Mouse (Mus musculus): ENCODE data around the gene Syde1. TPM values are rescaled to one million over a fixed set of nuclear protein-coding genes. Genes with fewer than 3 reads are reported as not detected.

The Syde1 gene
- polyA plus RNA-seq, 1 experiment = 32.1 TPM

- Histone ChIP-seq H3K27me3 (ENCODE audit: control insufficient read depth, insufficient read depth, insufficient read length) (no peaks in the 10 kb centered on the region), H3K4me2 (ENCODE audit: low read depth) (no peak within 1 kb of the TSS), H3K36me3 (ENCODE audit: control insufficient read depth, insufficient read depth) (no peaks in the 10 kb centered on the region), H3K4me3 (no peak within 1 kb of the TSS), H3K79me2 (ENCODE audit: control insufficient read depth, insufficient read depth) (no peaks in the 10 kb centered on the region), H3ac (ENCODE audit: control insufficient read depth, insufficient read length) (no peak within 1 kb of the TSS)
- TF ChIP-seq USF1 (IDR thresholded peaks at IDR 0.05; ENCODE audit: low read depth) = no peak
- no peak for TF ChIP-seq E2F4 (IDR thresholded peaks at IDR 0.05; ENCODE audit: insufficient read depth)
- TF ChIP-seq POLR2A (IDR thresholded peaks at IDR 0.05; ENCODE audit: insufficient read length, low read depth) = no peak
- no peak for TF ChIP-seq TCF3 (IDR thresholded peaks at IDR 0.05; ENCODE audit: insufficient read length, low read depth)
- no peak for TF ChIP-seq SRF (IDR thresholded peaks at IDR 0.05; ENCODE audit: control insufficient read depth, insufficient read length, low read depth)
- no peak for TF ChIP-seq MYOG (IDR thresholded peaks at IDR 0.05; ENCODE audit: control insufficient read depth in 1 of 3, insufficient read depth in 1 of 3, insufficient read length in 2 of 3, low read depth in 2 of 3)
- TF ChIP-seq MAX (IDR thresholded peaks at IDR 0.05; ENCODE audit: low read depth) = no peak
- no peak for TF ChIP-seq TCF12 (IDR thresholded peaks at IDR 0.05; ENCODE audit: insufficient read depth, poor library complexity, severe bottlenecking)
- no peak for TF ChIP-seq REST (IDR thresholded peaks at IDR 0.05; ENCODE audit: insufficient read depth, insufficient read length)
- no peak for TF ChIP-seq POLR2AphosphoS2 (IDR thresholded peaks at IDR 0.05; ENCODE audit: insufficient read length, low read depth)
- TF ChIP-seq MYOD1 (IDR thresholded peaks at IDR 0.05; ENCODE audit: control insufficient read depth in 1 of 3, insufficient read length in 2 of 3, low read depth in 2 of 3) = no peak
- no peak for TF ChIP-seq CEBPB (IDR thresholded peaks at IDR 0.05; ENCODE audit: insufficient read depth, poor library complexity, severe bottlenecking)
Observed at GRCm38 (mm10) chr10:78617974-78618373, 26.2 kb upstream of the Syde1 start, which contains the start of gene Olfr1357. TSS of gene Olfr1357 (minus strand) at chr10:78618074.

GRCm38 (mm10) chr10:78607602-78608001 is 15.8 kb upstream of the Syde1 start:
- no peak overlapping the region for H3K4me2 ChIP-seq (ENCODE audit: low read depth)
- H3K79me2 ChIP-seq (ENCODE audit: control insufficient read depth, insufficient read depth) = no peaks in the 10 kb centered on the region
- peaks cover 12% of the 10 kb centered on the region for H3K27me3 ChIP-seq (ENCODE audit: control insufficient read depth, insufficient read depth, insufficient read length)
- H3K4me3 ChIP-seq = no peak overlapping the region
- no peaks in the 10 kb centered on the region for H3K36me3 ChIP-seq (ENCODE audit: control insufficient read depth, insufficient read depth)
- no peak overlapping the region for H3ac ChIP-seq (ENCODE audit: control insufficient read depth, insufficient read length)
- no peak for TF ChIP-seq MYOG (IDR thresholded peaks at IDR 0.05; ENCODE audit: control insufficient read depth in 1 of 3, insufficient read depth in 1 of 3, insufficient read length in 2 of 3, low read depth in 2 of 3)
- TF ChIP-seq SRF (IDR thresholded peaks at IDR 0.05; ENCODE audit: control insufficient read depth, insufficient read length, low read depth) = no peak
- no peak for TF ChIP-seq TCF12 (IDR thresholded peaks at IDR 0.05; ENCODE audit: insufficient read depth, poor library complexity, severe bottlenecking)
- TF ChIP-seq MYOD1 (IDR thresholded peaks at IDR 0.05; ENCODE audit: control insufficient read depth in 1 of 3, insufficient read length in 2 of 3, low read depth in 2 of 3) = no peak
- no peak for TF ChIP-seq POLR2AphosphoS2 (IDR thresholded peaks at IDR 0.05; ENCODE audit: insufficient read length, low read depth)
- TF ChIP-seq E2F4 (IDR thresholded peaks at IDR 0.05; ENCODE audit: insufficient read depth) = no peak
- no peak for TF ChIP-seq TCF3 (IDR thresholded peaks at IDR 0.05; ENCODE audit: insufficient read length, low read depth)
- no peak for TF ChIP-seq USF1 (IDR thresholded peaks at IDR 0.05; ENCODE audit: low read depth)

GRCm38 (mm10) chr10:78605080-78605479 is 13.3 kb upstream of the Syde1 start:
- no peak overlapping the region for H3ac ChIP-seq (ENCODE audit: control insufficient read depth, insufficient read length)
- no peaks in the 10 kb centered on the region for H3K36me3 ChIP-seq (ENCODE audit: control insufficient read depth, insufficient read depth)
- no peaks in the 10 kb centered on the region for H3K79me2 ChIP-seq (ENCODE audit: control insufficient read depth, insufficient read depth)
- TF ChIP-seq TCF12 (IDR thresholded peaks at IDR 0.05; ENCODE audit: insufficient read depth, poor library complexity, severe bottlenecking) (no peak), MYOD1 (IDR thresholded peaks at IDR 0.05; ENCODE audit: control insufficient read depth in 1 of 3, insufficient read length in 2 of 3, low read depth in 2 of 3) (no peak), CEBPB (IDR thresholded peaks at IDR 0.05; ENCODE audit: insufficient read depth, poor library complexity, severe bottlenecking) (no peak), POLR2AphosphoS2 (IDR thresholded peaks at IDR 0.05; ENCODE audit: insufficient read length, low read depth) (no peak), USF1 (IDR thresholded peaks at IDR 0.05; ENCODE audit: low read depth) (no peak), SRF (IDR thresholded peaks at IDR 0.05; ENCODE audit: control insufficient read depth, insufficient read length, low read depth) (no peak), POLR2A (IDR thresholded peaks at IDR 0.05; ENCODE audit: insufficient read length, low read depth) (no peak), MAX (IDR thresholded peaks at IDR 0.05; ENCODE audit: low read depth) (no peak), TCF3 (IDR thresholded peaks at IDR 0.05; ENCODE audit: insufficient read length, low read depth) (no peak), E2F4 (IDR thresholded peaks at IDR 0.05; ENCODE audit: insufficient read depth) (no peak), MYOG (IDR thresholded peaks at IDR 0.05; ENCODE audit: control insufficient read depth in 1 of 3, insufficient read depth in 1 of 3, insufficient read length in 2 of 3, low read depth in 2 of 3) (no peak), REST (IDR thresholded peaks at IDR 0.05; ENCODE audit: insufficient read depth, insufficient read length) (no peak)
- H3K4me3 ChIP-seq = no peak overlapping the region
- H3K4me2 ChIP-seq (ENCODE audit: low read depth) = no peak overlapping the region
- H3K27me3 ChIP-seq (ENCODE audit: control insufficient read depth, insufficient read depth, insufficient read length) = peaks cover 20% of the 10 kb centered on the region

- no peaks in the 10 kb centered on the region for H3K79me2 ChIP-seq (ENCODE audit: control insufficient read depth, insufficient read depth)
- H3K36me3 ChIP-seq (ENCODE audit: control insufficient read depth, insufficient read depth) = no peaks in the 10 kb centered on the region
- H3K4me3 ChIP-seq = no peak overlapping the region
- H3ac ChIP-seq (ENCODE audit: control insufficient read depth, insufficient read length) = no peak overlapping the region
- H3K27me3 ChIP-seq (ENCODE audit: control insufficient read depth, insufficient read depth, insufficient read length) = peaks cover 17% of the 10 kb centered on the region
- no peak overlapping the region for H3K4me2 ChIP-seq (ENCODE audit: low read depth)
- no peak for TF ChIP-seq POLR2A (IDR thresholded peaks at IDR 0.05; ENCODE audit: insufficient read length, low read depth)
- TF ChIP-seq TCF3 (IDR thresholded peaks at IDR 0.05; ENCODE audit: insufficient read length, low read depth) = no peak
- no peak for TF ChIP-seq MAX (IDR thresholded peaks at IDR 0.05; ENCODE audit: low read depth)
- TF ChIP-seq TCF12 (IDR thresholded peaks at IDR 0.05; ENCODE audit: insufficient read depth, poor library complexity, severe bottlenecking) = no peak
- TF ChIP-seq CEBPB (IDR thresholded peaks at IDR 0.05; ENCODE audit: insufficient read depth, poor library complexity, severe bottlenecking) = no peak
- no peak for TF ChIP-seq E2F4 (IDR thresholded peaks at IDR 0.05; ENCODE audit: insufficient read depth)
- no peak for TF ChIP-seq REST (IDR thresholded peaks at IDR 0.05; ENCODE audit: insufficient read depth, insufficient read length)
- TF ChIP-seq MYOG (IDR thresholded peaks at IDR 0.05; ENCODE audit: control insufficient read depth in 1 of 3, insufficient read depth in 1 of 3, insufficient read length in 2 of 3, low read depth in 2 of 3) = no peak
- no peak for TF ChIP-seq USF1 (IDR thresholded peaks at IDR 0.05; ENCODE audit: low read depth)
- TF ChIP-seq SRF (IDR thresholded peaks at IDR 0.05; ENCODE audit: control insufficient read depth, insufficient read length, low read depth) = no peak
Observed at GRCm38 (mm10) chr10:78599865-78600264, 8.1 kb upstream of the Syde1 start.

All from myocyte (in vitro differentiated cells).